Mouse (Mus musculus) embryonic facial prominence, embryonic 15.5 days (tissue): ENCODE data around the gene H2-Ke6. TPM values are rescaled to one million over a fixed set of nuclear protein-coding genes. Genes with fewer than 3 reads are reported as not detected.

Experiments used
- ATAC-seq: fragments of 200-750 bp; cut with Nextera tagmentation; 2 replicates; pipeline ENCODE4 v1.8.0; 2017; ENCODE audit warnings: low read depth, moderate TSS enrichment; ENCODE audit not compliant: insufficient number of reproducible peaks, low FRiP score, low TSS enrichment
- H3K27ac ChIP-seq: fragments of 300-500 bp; sonication (generic); replicated peaks from 2 replicates; pipeline ENCODE4 v1.5.1; 2015; ENCODE audit warnings: mild to moderate bottlenecking, inconsistent platforms
- H3K27me3 ChIP-seq: fragments of 300-500 bp; sonication (generic); 2 replicates; pipeline ENCODE4 v1.6.1; 2015; ENCODE audit warnings: inconsistent platforms
- H3K36me3 ChIP-seq: fragments of 300-500 bp; sonication (generic); 2 replicates; pipeline ENCODE4 v1.6.1; 2015; ENCODE audit warnings: mild to moderate bottlenecking, inconsistent platforms
- H3K4me1 ChIP-seq: fragments of 300-500 bp; sonication (generic); 2 replicates; pipeline ENCODE4 v1.6.1; 2015; ENCODE audit warnings: inconsistent platforms
- H3K4me2 ChIP-seq: fragments of 300-500 bp; sonication (generic); replicated peaks from 2 replicates; pipeline ENCODE4 v1.6.1; 2015; ENCODE audit warnings: mild to moderate bottlenecking, inconsistent platforms
- H3K4me3 ChIP-seq: fragments of 300-500 bp; sonication (generic); replicated peaks from 2 replicates; pipeline ENCODE4 v1.5.1; 2015; ENCODE audit warnings: mild to moderate bottlenecking, inconsistent platforms
- H3K9ac ChIP-seq: fragments of 300-500 bp; sonication (generic); 2 replicates; pipeline ENCODE4 v1.6.1; 2015; ENCODE audit warnings: inconsistent platforms
- H3K9me3 ChIP-seq: fragments of 300-500 bp; sonication (generic); replicated peaks from 2 replicates; pipeline ENCODE4 v1.6.1; 2016; ENCODE audit warnings: inconsistent platforms
- WGBS: fragments of 180-500 bp; shearing (Covaris S2); methylation state at CpG from one replicate; pipeline ENCODE4 v1.1.7; 2015; 5-methylcytosine and 5-hydroxymethylcytosine counted together
- polyA plus RNA-seq: library from polyadenylated mRNA; unstranded; fragments of >200 nt; fragmentation: Nextera tagmentation; extraction: Ambion mirVana; gene quantifications from 2 replicates; pipeline ENCODE4 v1.2.1, GENCODE M21; 2015

The H2-Ke6 gene
- polyA plus RNA-seq, 1 experiment from 2014 or later, result 54.1 TPM

DNA sequence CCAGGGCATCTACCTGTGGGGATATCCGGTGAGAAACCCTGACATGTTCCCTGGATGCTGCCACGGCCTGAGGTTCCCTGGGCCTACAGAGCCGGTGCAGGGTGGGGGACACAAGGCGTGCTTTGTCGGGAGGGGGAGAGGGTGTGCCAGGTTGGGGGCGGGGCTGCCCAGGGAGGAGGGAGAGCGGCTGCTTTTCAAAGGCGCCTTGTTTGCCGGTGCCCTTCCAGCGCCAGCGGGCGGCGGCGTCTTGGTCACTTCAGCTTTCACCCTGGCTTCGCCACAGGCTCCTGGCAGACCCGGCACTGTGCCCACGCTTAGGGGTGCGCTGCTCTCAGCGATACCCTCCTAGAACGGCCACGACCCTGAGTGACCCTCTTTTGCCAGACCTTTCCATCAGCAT is 10.6 kb upstream of the H2-Ke6 start:
- ATAC-seq, result peak; percentile 30; the same call in 1 of the 2 replicates
- Histone ChIP-seq H3K36me3 (peaks cover 37% of the 10 kb centered on the region), H3K4me3 (peak overlapping the region; percentile 33), H3K27me3 (peaks cover 38% of the 10 kb centered on the region), H3K4me2 (peak overlapping the region; percentile 44), H3K4me1 (peaks cover 38% of the 10 kb centered on the region), H3K9ac (no peak overlapping the region), H3K9me3 (no peaks in the 10 kb centered on the region), H3K27ac (peak overlapping the region; percentile 41; the same call in 1 of the 2 replicates)
- WGBS, result 12% methylated on average over 21 of the region's 21 CpGs

- H3K9ac ChIP-seq, result no peak overlapping the region
- no peak for ATAC-seq
- peaks cover 35% of the 10 kb centered on the region for H3K27me3 ChIP-seq
- H3K4me2 ChIP-seq, result no peak overlapping the region
- no peaks in the 10 kb centered on the region for H3K9me3 ChIP-seq
- peaks cover 49% of the 10 kb centered on the region for H3K4me1 ChIP-seq
- no peak overlapping the region for H3K27ac ChIP-seq
- no peak overlapping the region for H3K4me3 ChIP-seq
- WGBS, result 92% methylated on average over 7 of the region's 7 CpGs
- H3K36me3 ChIP-seq, result peaks cover 37% of the 10 kb centered on the region
Observed at GRCm38 (mm10) chr17:34037241-34037640, 9.4 kb upstream of the H2-Ke6 start.

- WGBS, result 80% methylated on average over 10 of the region's 10 CpGs
- no peak for ATAC-seq
- Histone ChIP-seq H3K27me3 (peaks cover 31% of the 10 kb centered on the region), H3K9ac (no peak overlapping the region), H3K27ac (no peak overlapping the region), H3K4me3 (no peak overlapping the region), H3K4me1 (peaks cover 49% of the 10 kb centered on the region), H3K9me3 (no peaks in the 10 kb centered on the region), H3K36me3 (peaks cover 37% of the 10 kb centered on the region), H3K4me2 (no peak overlapping the region)
Observed at GRCm38 (mm10) chr17:34036647-34037046, 8.8 kb upstream of the H2-Ke6 start.

GRCm38 (mm10) chr17:34035517-34035916 is 7.7 kb upstream of the H2-Ke6 start:
- H3K4me3 ChIP-seq, result no peak overlapping the region
- H3K27ac ChIP-seq, result no peak overlapping the region
- 83% methylated on average over 9 of the region's 9 CpGs for WGBS
- peaks cover 37% of the 10 kb centered on the region for H3K36me3 ChIP-seq
- H3K4me2 ChIP-seq, result no peak overlapping the region
- peaks cover 23% of the 10 kb centered on the region for H3K27me3 ChIP-seq
- ATAC-seq, result no peak
- H3K4me1 ChIP-seq, result peaks cover 45% of the 10 kb centered on the region
- no peaks in the 10 kb centered on the region for H3K9me3 ChIP-seq
- no peak overlapping the region for H3K9ac ChIP-seq

DNA sequence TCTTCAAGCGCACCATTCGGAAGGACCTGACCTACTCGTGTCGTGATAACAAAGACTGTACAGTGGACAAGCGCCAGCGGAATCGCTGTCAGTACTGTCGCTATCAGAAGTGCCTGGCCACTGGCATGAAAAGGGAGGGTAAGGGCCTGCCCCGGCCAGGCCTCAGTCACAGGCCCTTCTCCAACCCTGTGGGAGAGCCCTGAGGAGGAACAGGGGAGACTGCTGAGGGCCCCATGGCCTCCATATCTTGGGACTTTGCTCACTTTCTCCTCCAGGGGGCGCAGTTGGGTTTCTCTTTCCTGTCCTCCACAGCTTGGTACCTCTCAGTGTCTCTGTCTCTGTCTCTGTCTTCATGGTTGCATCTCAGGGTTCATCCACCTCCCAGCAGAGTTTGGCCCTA is 6.2 kb upstream of the H2-Ke6 start:
- Histone ChIP-seq H3K4me1 (peaks cover 50% of the 10 kb centered on the region), H3K9me3 (no peaks in the 10 kb centered on the region), H3K9ac (no peak overlapping the region), H3K4me3 (no peak overlapping the region), H3K27me3 (peaks cover 11% of the 10 kb centered on the region), H3K36me3 (peaks cover 48% of the 10 kb centered on the region), H3K4me2 (no peak overlapping the region), H3K27ac (no peak overlapping the region)
- 77% methylated on average over 10 of the region's 10 CpGs for WGBS
- no peak for ATAC-seq

DNA sequence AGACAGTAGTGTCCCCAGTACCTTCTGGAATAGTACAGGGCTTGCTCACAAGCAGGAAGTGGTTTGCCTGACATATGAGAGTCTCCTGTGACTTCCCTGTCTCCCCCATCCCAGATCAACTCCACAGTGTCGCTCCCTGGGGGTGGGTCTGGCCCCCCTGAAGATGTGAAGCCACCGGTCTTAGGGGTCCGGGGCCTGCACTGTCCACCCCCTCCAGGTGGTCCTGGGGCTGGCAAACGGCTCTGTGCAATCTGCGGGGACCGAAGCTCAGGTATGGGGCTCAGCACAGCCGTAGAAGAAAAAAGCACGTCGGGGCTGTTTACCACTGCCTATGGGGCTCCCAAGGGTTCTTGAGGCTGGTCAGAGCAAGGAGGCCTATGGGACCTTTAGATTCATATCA is 5.6 kb upstream of the H2-Ke6 start:
- Histone ChIP-seq H3K4me3 (peak overlapping the region; percentile 72), H3K4me1 (peaks cover 50% of the 10 kb centered on the region), H3K27ac (no peak overlapping the region), H3K36me3 (peaks cover 54% of the 10 kb centered on the region), H3K9me3 (no peaks in the 10 kb centered on the region), H3K4me2 (peak overlapping the region; percentile 94), H3K27me3 (peaks cover 8% of the 10 kb centered on the region), H3K9ac (no peak overlapping the region)
- ATAC-seq, result no peak
- 86% methylated on average over 9 of the region's 9 CpGs for WGBS

DNA sequence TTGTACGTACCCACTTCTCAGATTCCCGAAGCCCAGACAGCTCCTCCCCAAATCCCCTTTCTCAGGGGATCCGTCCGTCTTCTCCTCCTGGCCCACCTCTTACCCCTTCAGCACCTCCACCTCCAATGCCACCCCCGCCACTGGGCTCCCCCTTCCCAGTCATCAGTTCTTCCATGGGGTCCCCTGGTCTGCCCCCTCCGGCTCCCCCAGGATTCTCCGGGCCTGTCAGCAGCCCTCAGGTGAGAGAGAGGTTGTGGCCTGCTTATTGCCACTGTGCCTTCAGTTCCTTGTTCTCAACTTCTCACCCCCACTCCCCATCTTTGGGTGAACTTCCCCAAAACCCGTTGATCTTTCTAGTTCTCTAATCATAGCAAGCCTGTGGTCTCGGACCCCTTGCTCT is 4.9 kb upstream of the H2-Ke6 start:
- peaks cover 49% of the 10 kb centered on the region for H3K4me1 ChIP-seq
- H3K4me3 ChIP-seq, result peak overlapping the region; percentile 72
- 0 out of 2 replicates have a peak overlapping the region, but pooled peaks have one; percentile 98 for H3K27ac ChIP-seq
- H3K9ac ChIP-seq, result peak overlapping the region; percentile 97
- no peak for ATAC-seq
- WGBS, result 39% methylated on average over 9 of the region's 9 CpGs
- peaks cover 56% of the 10 kb centered on the region for H3K36me3 ChIP-seq
- peaks cover 3% of the 10 kb centered on the region; the same call in 1 of the 2 replicates for H3K27me3 ChIP-seq
- no peaks in the 10 kb centered on the region for H3K9me3 ChIP-seq
- H3K4me2 ChIP-seq, result peak overlapping the region; percentile 94

GRCm38 (mm10) chr17:34032174-34032632 is 4.3 kb upstream of the H2-Ke6 start:
- peak; percentile 43 for ATAC-seq
- WGBS, result under 1% methylated on average over 36 of the region's 48 CpGs
- Histone ChIP-seq H3K4me1 (peaks cover 53% of the 10 kb centered on the region), H3K27me3 (no peaks in the 10 kb centered on the region), H3K27ac (peak overlapping the region; percentile 98), H3K36me3 (peaks cover 50% of the 10 kb centered on the region), H3K4me3 (peak overlapping the region; percentile 72), H3K4me2 (peak overlapping the region; percentile 94), H3K9me3 (no peaks in the 10 kb centered on the region), H3K9ac (peak overlapping the region; percentile 97)

GRCm38 (mm10) chr17:34031465-34032173 is 3.8 kb upstream of the H2-Ke6 start, which contains the start of the genes Slc39a7 and Rxrb:
Gene Slc39a7, minus strand, starts transcription at chr17:34031682.
Gene Rxrb, plus strand, starts transcription at chr17:34031812.
- peaks cover 59% of the 10 kb centered on the region for H3K4me1 ChIP-seq
- peak; percentile 83 for ATAC-seq
- WGBS, result under 1% methylated on average over 84 of the region's 88 CpGs

DNA sequence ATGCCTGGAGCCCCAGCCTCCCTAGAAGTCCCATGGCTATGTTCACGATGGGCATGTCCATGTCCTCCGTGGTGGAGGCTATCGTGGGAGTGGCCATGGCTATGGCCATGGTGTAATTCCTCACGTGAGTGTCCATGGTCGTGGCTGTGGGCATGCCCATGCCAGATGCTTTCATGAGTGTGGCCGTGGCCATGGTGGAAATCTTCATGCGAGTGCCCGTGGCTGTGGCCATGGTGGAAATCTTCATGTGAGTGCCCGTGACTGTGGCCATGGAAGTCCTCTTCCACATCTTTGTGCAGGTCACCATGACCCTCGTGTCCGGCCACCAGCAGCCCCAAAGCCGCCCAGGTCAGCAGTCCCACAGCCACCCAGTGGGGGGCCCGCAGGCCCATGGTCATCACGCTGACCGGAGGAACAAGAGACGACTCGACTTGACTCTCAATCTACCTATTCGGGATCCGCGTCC is 3.0 kb upstream of the H2-Ke6 start:
- H3K36me3 ChIP-seq, result peaks cover 37% of the 10 kb centered on the region
- H3K4me3 ChIP-seq, result peak overlapping the region; percentile 72
- H3K27me3 ChIP-seq, result no peaks in the 10 kb centered on the region
- H3K27ac ChIP-seq, result peak overlapping the region; percentile 98
- 2% methylated on average over 20 of the region's 20 CpGs for WGBS
- H3K9ac ChIP-seq, result peak overlapping the region; percentile 97
- no peaks in the 10 kb centered on the region for H3K9me3 ChIP-seq
- H3K4me1 ChIP-seq, result peaks cover 66% of the 10 kb centered on the region
- H3K4me2 ChIP-seq, result peak overlapping the region; percentile 94
- no peak for ATAC-seq

More at GRCm38 (mm10) chr17:34031465-34032173, 3.8 kb upstream of the H2-Ke6 start, which contains the start of the genes Slc39a7 and Rxrb:
- Histone ChIP-seq H3K9ac (peak within 1 kb of the TSS; percentile 97), H3K4me3 (peak within 1 kb of the TSS; percentile 72), H3K36me3 (peaks cover 45% of the 10 kb centered on the region), H3K9me3 (no peaks in the 10 kb centered on the region), H3K4me2 (peak within 1 kb of the TSS; percentile 94), H3K27ac (peak within 1 kb of the TSS; percentile 98), H3K27me3 (no peaks in the 10 kb centered on the region)

GRCm38 (mm10) chr17:34029890-34030595 is 2.2 kb upstream of the H2-Ke6 start:
- ATAC-seq, result no peak
- 0 out of 2 replicates have a peak overlapping the region, but pooled peaks have one; percentile 98 for H3K27ac ChIP-seq
- peaks cover 29% of the 10 kb centered on the region for H3K36me3 ChIP-seq
- H3K27me3 ChIP-seq, result no peaks in the 10 kb centered on the region
- H3K4me1 ChIP-seq, result peaks cover 75% of the 10 kb centered on the region
- WGBS, result 69% methylated on average over 21 of the region's 21 CpGs
- peak overlapping the region; percentile 72 for H3K4me3 ChIP-seq
- no peaks in the 10 kb centered on the region for H3K9me3 ChIP-seq
- H3K9ac ChIP-seq, result peak overlapping the region; percentile 97
- H3K4me2 ChIP-seq, result peak overlapping the region; percentile 94
